Mouse (Mus musculus): ENCODE data around the gene Rfx2. TPM values are rescaled to one million over a fixed set of nuclear protein-coding genes. Genes with fewer than 3 reads are reported as not detected.
A peak's percentile ranks its signal among the peaks of the same experiment; 100 is the strongest.

Gene Rfx2
- polyA plus RNA-seq, 1 experiment from 2014 or later = 13.6 TPM

- H3K4me3 ChIP-seq = no peak overlapping the region
- H3K9ac ChIP-seq = peak overlapping the region; percentile 73; the same call in 1 of the 2 replicates
- WGBS (ENCODE audit: insufficient replicate concordance) = 63% methylated on average over 3 of the region's 3 CpGs
- H3K27me3 ChIP-seq (replicated peaks) = peaks cover 20% of the 10 kb centered on the region
- peaks cover 80% of the 10 kb centered on the region for H3K4me1 ChIP-seq
- H3K4me2 ChIP-seq = peak overlapping the region; percentile 94
- H3K9me3 ChIP-seq (replicated peaks) = no peaks in the 10 kb centered on the region
- peak overlapping the region; percentile 94 for H3K27ac ChIP-seq
- no peak for ATAC-seq
- no peaks in the 10 kb centered on the region for H3K36me3 ChIP-seq
Observed at GRCm38 (mm10) chr17:56761077-56761476, 69.7 kb downstream of the Rfx2 start.

- Histone ChIP-seq H3K36me3 (no peaks in the 10 kb centered on the region), H3K4me3 (no peak overlapping the region), H3K4me2 (no peak overlapping the region), H3K4me1 (peaks cover 83% of the 10 kb centered on the region), H3K27ac (no peak overlapping the region), H3K9ac (no peak overlapping the region), H3K9me3 (replicated peaks) (no peaks in the 10 kb centered on the region), H3K27me3 (replicated peaks) (peaks cover 38% of the 10 kb centered on the region)
- 58% methylated on average over 7 of the region's 7 CpGs for WGBS (ENCODE audit: insufficient replicate concordance)
- ATAC-seq = no peak
Observed at GRCm38 (mm10) chr17:56759261-56759660, 71.6 kb downstream of the Rfx2 start.

GRCm38 (mm10) chr17:56758132-56758531, 72.7 kb downstream of the Rfx2 start:
- 7% methylated on average over 12 of the region's 12 CpGs for WGBS (ENCODE audit: insufficient replicate concordance)
- peaks cover 79% of the 10 kb centered on the region for H3K4me1 ChIP-seq

GRCm38 (mm10) chr17:56757416-56758123, 73.2 kb downstream of the Rfx2 start, which contains the start of gene Nrtn:
TSS of gene Nrtn (minus strand) at chr17:56757530.
- Histone ChIP-seq H3K4me3 (peak within 1 kb of the TSS; percentile 60), H3K27ac (peak within 1 kb of the TSS; percentile 76), H3K9ac (peak within 1 kb of the TSS; percentile 77), H3K9me3 (replicated peaks) (no peaks in the 10 kb centered on the region), H3K4me2 (peak within 1 kb of the TSS; percentile 97), H3K4me1 (peaks cover 74% of the 10 kb centered on the region), H3K27me3 (replicated peaks) (peaks cover 55% of the 10 kb centered on the region), H3K36me3 (no peaks in the 10 kb centered on the region)
- under 1% methylated on average over 48 of the region's 48 CpGs for WGBS (ENCODE audit: insufficient replicate concordance)
- ATAC-seq = peak; percentile 65

More at GRCm38 (mm10) chr17:56758132-56758531, 72.7 kb downstream of the Rfx2 start:
- ATAC-seq = peak; percentile 12; the same call in 1 of the 2 replicates
- H3K4me3 ChIP-seq = peak overlapping the region; percentile 60
- no peaks in the 10 kb centered on the region for H3K36me3 ChIP-seq
- no peaks in the 10 kb centered on the region for H3K9me3 ChIP-seq (replicated peaks)
- H3K27me3 ChIP-seq (replicated peaks) = peaks cover 49% of the 10 kb centered on the region
- H3K27ac ChIP-seq = peak overlapping the region; percentile 76
- H3K9ac ChIP-seq = peak overlapping the region; percentile 55; the same call in 1 of the 2 replicates
- H3K4me2 ChIP-seq = peak overlapping the region; percentile 97

GRCm38 (mm10) chr17:56756703-56757399, 74.0 kb downstream of the Rfx2 start:
- peaks cover 62% of the 10 kb centered on the region for H3K27me3 ChIP-seq (replicated peaks)
- ATAC-seq = peak; percentile 3; the same call in 1 of the 2 replicates
- no peaks in the 10 kb centered on the region for H3K36me3 ChIP-seq
- H3K4me3 ChIP-seq = peak overlapping the region; percentile 60
- H3K9ac ChIP-seq = peak overlapping the region; percentile 77
- peak overlapping the region; percentile 97 for H3K4me2 ChIP-seq
- H3K27ac ChIP-seq = no peak overlapping the region
- no peaks in the 10 kb centered on the region for H3K9me3 ChIP-seq (replicated peaks)
- 2% methylated on average over 51 of the region's 51 CpGs for WGBS (ENCODE audit: insufficient replicate concordance)
- H3K4me1 ChIP-seq = peaks cover 74% of the 10 kb centered on the region

GRCm38 (mm10) chr17:56754271-56755185, 76.3 kb downstream of the Rfx2 start:
- Histone ChIP-seq H3K9ac (no peak overlapping the region), H3K27me3 (replicated peaks) (peaks cover 78% of the 10 kb centered on the region), H3K36me3 (no peaks in the 10 kb centered on the region), H3K4me1 (peaks cover 66% of the 10 kb centered on the region), H3K4me2 (peak overlapping the region; percentile 40), H3K27ac (no peak overlapping the region), H3K9me3 (replicated peaks) (no peaks in the 10 kb centered on the region), H3K4me3 (no peak overlapping the region)
- no peak for ATAC-seq
- 11% methylated on average over 36 of the region's 36 CpGs for WGBS (ENCODE audit: insufficient replicate concordance)

- H3K4me3 ChIP-seq = no peak overlapping the region
- peaks cover 56% of the 10 kb centered on the region for H3K4me1 ChIP-seq
- no peaks in the 10 kb centered on the region for H3K9me3 ChIP-seq (replicated peaks)
- no peaks in the 10 kb centered on the region for H3K36me3 ChIP-seq
- ATAC-seq = no peak
- no peak overlapping the region for H3K27ac ChIP-seq
- 32% methylated on average over 15 of the region's 15 CpGs for WGBS (ENCODE audit: insufficient replicate concordance)
- H3K4me2 ChIP-seq = no peak overlapping the region
- H3K27me3 ChIP-seq (replicated peaks) = peaks cover 88% of the 10 kb centered on the region
- H3K9ac ChIP-seq = no peak overlapping the region
Observed at GRCm38 (mm10) chr17:56753452-56753851, 77.4 kb downstream of the Rfx2 start.

- peaks cover 98% of the 10 kb centered on the region for H3K27me3 ChIP-seq (replicated peaks)
- peak overlapping the region; percentile 41 for H3K4me3 ChIP-seq
- peak overlapping the region; percentile 45 for H3K9ac ChIP-seq
- H3K4me2 ChIP-seq = peak overlapping the region; percentile 66
- H3K4me1 ChIP-seq = peaks cover 37% of the 10 kb centered on the region
- H3K9me3 ChIP-seq (replicated peaks) = no peaks in the 10 kb centered on the region
- 19% methylated on average over 71 of the region's 71 CpGs for WGBS (ENCODE audit: insufficient replicate concordance)
- no peaks in the 10 kb centered on the region for H3K36me3 ChIP-seq
- peak; percentile 72 for ATAC-seq
- H3K27ac ChIP-seq = no peak overlapping the region
Observed at GRCm38 (mm10) chr17:56751404-56752072, 79.3 kb downstream of the Rfx2 start.

- Histone ChIP-seq H3K4me3 (no peak overlapping the region), H3K36me3 (no peaks in the 10 kb centered on the region), H3K4me2 (no peak overlapping the region), H3K27me3 (replicated peaks) (peaks cover 71% of the 10 kb centered on the region), H3K9me3 (replicated peaks) (no peaks in the 10 kb centered on the region), H3K4me1 (no peaks in the 10 kb centered on the region), H3K27ac (no peak overlapping the region), H3K9ac (no peak overlapping the region)
- WGBS (ENCODE audit: insufficient replicate concordance) = 39% methylated on average over 5 of the region's 5 CpGs
- no peak for ATAC-seq
Observed at GRCm38 (mm10) chr17:56744173-56744572, 86.6 kb downstream of the Rfx2 start.

- H3K4me2 ChIP-seq = no peak overlapping the region
- no peaks in the 10 kb centered on the region for H3K36me3 ChIP-seq
- ATAC-seq = no peak
- 65% methylated on average over 17 of the region's 17 CpGs for WGBS (ENCODE audit: insufficient replicate concordance)
- 0 out of 2 replicates have a peak, but pooled peaks cover 3% of the 10 kb centered on the region for H3K9me3 ChIP-seq (replicated peaks)
- H3K27me3 ChIP-seq (replicated peaks) = peaks cover 74% of the 10 kb centered on the region
- no peak overlapping the region for H3K9ac ChIP-seq
- no peak overlapping the region for H3K4me3 ChIP-seq
- H3K27ac ChIP-seq = no peak overlapping the region
- no peaks in the 10 kb centered on the region for H3K4me1 ChIP-seq
Observed at GRCm38 (mm10) chr17:56740788-56741160, 90.0 kb downstream of the Rfx2 start.

GRCm38 (mm10) chr17:56740118-56740787, 90.6 kb downstream of the Rfx2 start:
- no peak for ATAC-seq
- Histone ChIP-seq H3K9ac (no peak overlapping the region), H3K4me2 (no peak overlapping the region), H3K27ac (no peak overlapping the region), H3K4me3 (no peak overlapping the region), H3K4me1 (no peaks in the 10 kb centered on the region), H3K9me3 (replicated peaks) (0 out of 2 replicates have a peak, but pooled peaks cover 3% of the 10 kb centered on the region), H3K27me3 (replicated peaks) (peaks cover 73% of the 10 kb centered on the region), H3K36me3 (no peaks in the 10 kb centered on the region)
- 67% methylated on average over 17 of the region's 17 CpGs for WGBS (ENCODE audit: insufficient replicate concordance)
